Mouse (Mus musculus): ENCODE results near the gene Sptbn2. TPM values are rescaled to one million over a fixed set of nuclear protein-coding genes. Genes with fewer than 3 reads are reported as not detected.

Gene Sptbn2
- polyA plus RNA-seq, 1 experiment from 2014 or later = 0.14 TPM

- ATAC-seq (replicated peaks; ENCODE audit: extremely low read depth, insufficient read depth, low FRiP score) = no peak
- Histone ChIP-seq H3K36me3 (ENCODE audit: control insufficient read depth, insufficient read depth) (no peaks in the 10 kb centered on the region), H3K27ac (ENCODE audit: low read length) (no peak overlapping the region), H3K9ac (ENCODE audit: low read length) (no peak overlapping the region), H3K4me2 (ENCODE audit: low read depth, low read length) (no peak overlapping the region), H3K9me3 (replicated peaks; ENCODE audit: control insufficient read depth, low read length) (no peaks in the 10 kb centered on the region), H3K27me3 (ENCODE audit: control insufficient read depth, insufficient read depth, low read length) (peaks cover 48% of the 10 kb centered on the region), H3K4me1 (ENCODE audit: control insufficient read depth, insufficient read depth, low read length) (no peaks in the 10 kb centered on the region), H3K4me3 (ENCODE audit: low read length) (no peak overlapping the region)
- WGBS = 70% methylated on average over 5 of the region's 5 CpGs
Observed at GRCm38 (mm10) chr19:4699821-4700220, 11.1 kb upstream of the Sptbn2 start.

- Histone ChIP-seq H3K4me3 (ENCODE audit: low read length) (no peak overlapping the region), H3K36me3 (ENCODE audit: control insufficient read depth, insufficient read depth) (no peaks in the 10 kb centered on the region), H3K9me3 (replicated peaks; ENCODE audit: control insufficient read depth, low read length) (no peaks in the 10 kb centered on the region), H3K27me3 (ENCODE audit: control insufficient read depth, insufficient read depth, low read length) (peaks cover 49% of the 10 kb centered on the region), H3K27ac (ENCODE audit: low read length) (no peak overlapping the region), H3K4me1 (ENCODE audit: control insufficient read depth, insufficient read depth, low read length) (no peaks in the 10 kb centered on the region), H3K4me2 (ENCODE audit: low read depth, low read length) (no peak overlapping the region), H3K9ac (ENCODE audit: low read length) (no peak overlapping the region)
- ATAC-seq (replicated peaks; ENCODE audit: extremely low read depth, insufficient read depth, low FRiP score) = no peak
- WGBS = 66% methylated on average over 8 of the region's 8 CpGs
Observed at GRCm38 (mm10) chr19:4700656-4701055, 10.3 kb upstream of the Sptbn2 start.

- Histone ChIP-seq H3K27me3 (ENCODE audit: control insufficient read depth, insufficient read depth, low read length) (peaks cover 49% of the 10 kb centered on the region), H3K36me3 (ENCODE audit: control insufficient read depth, insufficient read depth) (no peaks in the 10 kb centered on the region), H3K9me3 (replicated peaks; ENCODE audit: control insufficient read depth, low read length) (no peaks in the 10 kb centered on the region), H3K4me2 (ENCODE audit: low read depth, low read length) (no peak overlapping the region), H3K4me1 (ENCODE audit: control insufficient read depth, insufficient read depth, low read length) (no peaks in the 10 kb centered on the region), H3K4me3 (ENCODE audit: low read length) (no peak overlapping the region), H3K27ac (ENCODE audit: low read length) (no peak overlapping the region), H3K9ac (ENCODE audit: low read length) (no peak overlapping the region)
- ATAC-seq (replicated peaks; ENCODE audit: extremely low read depth, insufficient read depth, low FRiP score) = no peak
- WGBS = 41% methylated on average over 7 of the region's 7 CpGs
Observed at GRCm38 (mm10) chr19:4701221-4701620, 9.7 kb upstream of the Sptbn2 start.

DNA sequence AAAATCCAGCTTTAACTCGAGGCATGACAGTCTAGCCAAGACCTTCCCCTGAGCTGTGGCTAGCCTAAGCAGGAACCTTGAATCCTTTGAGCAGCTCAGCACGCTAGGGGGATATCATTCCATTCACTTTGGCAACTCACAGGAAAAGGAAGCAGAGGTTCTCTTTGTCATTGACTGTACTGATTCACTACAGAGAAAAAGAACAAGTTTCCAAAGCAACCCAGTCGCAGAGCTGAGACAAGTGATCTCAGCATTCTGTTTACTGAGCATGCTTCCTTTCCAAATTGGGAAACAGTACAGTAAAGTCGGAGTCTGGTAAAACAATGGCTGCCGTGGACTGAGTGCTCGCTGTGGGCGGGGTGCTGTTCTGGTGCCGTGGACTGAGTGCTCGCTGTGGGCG lies 2.2 kb upstream of the Sptbn2 start:
- ATAC-seq (replicated peaks; ENCODE audit: extremely low read depth, insufficient read depth, low FRiP score) = no peak
- Histone ChIP-seq H3K27me3 (ENCODE audit: control insufficient read depth, insufficient read depth, low read length) (peaks cover 53% of the 10 kb centered on the region), H3K9me3 (replicated peaks; ENCODE audit: control insufficient read depth, low read length) (no peaks in the 10 kb centered on the region)

GRCm38 (mm10) chr19:4711601-4712155 lies 711 bp downstream of the Sptbn2 start:
- Histone ChIP-seq H3K27ac (ENCODE audit: low read length) (no peak overlapping the region), H3K4me1 (ENCODE audit: control insufficient read depth, insufficient read depth, low read length) (peaks cover 7% of the 10 kb centered on the region), H3K27me3 (ENCODE audit: control insufficient read depth, insufficient read depth, low read length) (peaks cover 60% of the 10 kb centered on the region), H3K4me3 (ENCODE audit: low read length) (peak overlapping the region; percentile 54), H3K4me2 (ENCODE audit: low read depth, low read length) (peak overlapping the region; percentile 89), H3K9me3 (replicated peaks; ENCODE audit: control insufficient read depth, low read length) (no peaks in the 10 kb centered on the region), H3K9ac (ENCODE audit: low read length) (peak overlapping the region; percentile 12; the same call in 1 of the 2 replicates), H3K36me3 (ENCODE audit: control insufficient read depth, insufficient read depth) (no peaks in the 10 kb centered on the region)
- WGBS = 1% methylated on average over 56 of the region's 65 CpGs
- no peak for ATAC-seq (replicated peaks; ENCODE audit: extremely low read depth, insufficient read depth, low FRiP score)

More for the DNA sequence above, 2.2 kb upstream of the Sptbn2 start:
- no peak overlapping the region for H3K4me2 ChIP-seq (ENCODE audit: low read depth, low read length)
- H3K4me3 ChIP-seq (ENCODE audit: low read length) = no peak overlapping the region
- 74% methylated on average over 10 of the region's 10 CpGs for WGBS
- H3K9ac ChIP-seq (ENCODE audit: low read length) = no peak overlapping the region
- peaks cover 7% of the 10 kb centered on the region for H3K4me1 ChIP-seq (ENCODE audit: control insufficient read depth, insufficient read depth, low read length)
- no peak overlapping the region for H3K27ac ChIP-seq (ENCODE audit: low read length)
- H3K36me3 ChIP-seq (ENCODE audit: control insufficient read depth, insufficient read depth) = no peaks in the 10 kb centered on the region

GRCm38 (mm10) chr19:4712156-4712780 lies 1.3 kb downstream of the Sptbn2 start:
- H3K27ac ChIP-seq (ENCODE audit: low read length) = no peak overlapping the region
- peak overlapping the region; percentile 89 for H3K4me2 ChIP-seq (ENCODE audit: low read depth, low read length)
- H3K4me3 ChIP-seq (ENCODE audit: low read length) = peak overlapping the region; percentile 54
- no peak for ATAC-seq (replicated peaks; ENCODE audit: extremely low read depth, insufficient read depth, low FRiP score)
- WGBS = under 1% methylated on average over 60 of the region's 60 CpGs
- H3K9me3 ChIP-seq (replicated peaks; ENCODE audit: control insufficient read depth, low read length) = no peaks in the 10 kb centered on the region
- H3K9ac ChIP-seq (ENCODE audit: low read length) = peak overlapping the region; percentile 38; the same call in 1 of the 2 replicates
- no peaks in the 10 kb centered on the region for H3K36me3 ChIP-seq (ENCODE audit: control insufficient read depth, insufficient read depth)
- peaks cover 60% of the 10 kb centered on the region for H3K27me3 ChIP-seq (ENCODE audit: control insufficient read depth, insufficient read depth, low read length)
- peaks cover 7% of the 10 kb centered on the region for H3K4me1 ChIP-seq (ENCODE audit: control insufficient read depth, insufficient read depth, low read length)

GRCm38 (mm10) chr19:4712781-4713526 lies 2.0 kb downstream of the Sptbn2 start:
- H3K9me3 ChIP-seq (replicated peaks; ENCODE audit: control insufficient read depth, low read length) = no peaks in the 10 kb centered on the region
- no peak overlapping the region for H3K9ac ChIP-seq (ENCODE audit: low read length)
- WGBS = 33% methylated on average over 13 of the region's 13 CpGs

GRCm38 (mm10) chr19:4713886-4714285 lies 2.9 kb downstream of the Sptbn2 start:
- no peak for ATAC-seq (replicated peaks; ENCODE audit: extremely low read depth, insufficient read depth, low FRiP score)
- Histone ChIP-seq H3K36me3 (ENCODE audit: control insufficient read depth, insufficient read depth) (no peaks in the 10 kb centered on the region), H3K9ac (ENCODE audit: low read length) (no peak overlapping the region), H3K9me3 (replicated peaks; ENCODE audit: control insufficient read depth, low read length) (no peaks in the 10 kb centered on the region), H3K4me1 (ENCODE audit: control insufficient read depth, insufficient read depth, low read length) (peaks cover 7% of the 10 kb centered on the region), H3K27ac (ENCODE audit: low read length) (no peak overlapping the region), H3K27me3 (ENCODE audit: control insufficient read depth, insufficient read depth, low read length) (peaks cover 64% of the 10 kb centered on the region), H3K4me2 (ENCODE audit: low read depth, low read length) (no peak overlapping the region), H3K4me3 (ENCODE audit: low read length) (no peak overlapping the region)
- WGBS = 63% methylated on average over 3 of the region's 3 CpGs

More at GRCm38 (mm10) chr19:4712781-4713526, 2.0 kb downstream of the Sptbn2 start:
- H3K27me3 ChIP-seq (ENCODE audit: control insufficient read depth, insufficient read depth, low read length) = peaks cover 61% of the 10 kb centered on the region
- H3K4me3 ChIP-seq (ENCODE audit: low read length) = peak overlapping the region; percentile 54
- peak overlapping the region; percentile 89 for H3K4me2 ChIP-seq (ENCODE audit: low read depth, low read length)
- no peaks in the 10 kb centered on the region for H3K36me3 ChIP-seq (ENCODE audit: control insufficient read depth, insufficient read depth)
- ATAC-seq (replicated peaks; ENCODE audit: extremely low read depth, insufficient read depth, low FRiP score) = no peak
- peaks cover 7% of the 10 kb centered on the region for H3K4me1 ChIP-seq (ENCODE audit: control insufficient read depth, insufficient read depth, low read length)
- no peak overlapping the region for H3K27ac ChIP-seq (ENCODE audit: low read length)

DNA sequence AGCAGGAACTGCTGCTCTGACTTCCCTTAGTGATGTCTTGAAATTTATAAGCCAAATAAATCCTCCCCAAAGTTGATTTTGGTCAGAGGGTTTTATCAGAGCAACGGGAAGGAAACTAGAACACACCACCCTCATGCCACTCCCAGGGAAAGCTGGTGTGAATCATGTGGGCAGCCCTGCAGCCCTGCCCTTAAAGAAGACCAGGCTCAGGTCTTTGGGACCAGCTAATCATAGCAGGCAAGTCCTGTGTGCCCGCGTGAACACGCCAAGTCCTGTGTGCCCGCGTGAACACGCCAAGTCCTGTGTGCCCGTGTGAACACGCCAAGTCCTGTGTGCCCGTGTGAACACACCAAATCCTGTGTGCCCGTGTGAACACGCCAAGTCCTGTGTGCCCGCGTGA lies 5.8 kb downstream of the Sptbn2 start:
- Histone ChIP-seq H3K9ac (ENCODE audit: low read length) (no peak overlapping the region), H3K4me1 (ENCODE audit: control insufficient read depth, insufficient read depth, low read length) (peaks cover 7% of the 10 kb centered on the region), H3K36me3 (ENCODE audit: control insufficient read depth, insufficient read depth) (no peaks in the 10 kb centered on the region), H3K27me3 (ENCODE audit: control insufficient read depth, insufficient read depth, low read length) (peaks cover 39% of the 10 kb centered on the region), H3K4me2 (ENCODE audit: low read depth, low read length) (no peak overlapping the region), H3K27ac (ENCODE audit: low read length) (no peak overlapping the region), H3K4me3 (ENCODE audit: low read length) (no peak overlapping the region), H3K9me3 (replicated peaks; ENCODE audit: control insufficient read depth, low read length) (no peaks in the 10 kb centered on the region)
- WGBS = 91% methylated on average over 14 of the region's 14 CpGs
- no peak for ATAC-seq (replicated peaks; ENCODE audit: extremely low read depth, insufficient read depth, low FRiP score)

Data from heart, embryonic 16.5 days (tissue).